8 mouse cellular contexts compared by ENCODE assay signal in genomic region chr8:85379142-85379781, GRCm38 (mm10). TPM values are rescaled to one million over a fixed set of nuclear protein-coding genes. Genes with fewer than 3 reads are reported as not detected.
DNase-seq lines count a peak whose midpoint lies in the region; ATAC-seq and TF ChIP-seq lines count a peak whose summit lies in the region.

No protein-coding gene starts in this region.

- H3K4me2 ChIP-seq in forebrain, embryonic 16.5 days (ENCODE audit: low read length): no peak overlapping the region

- peak overlapping the region; percentile 93 for H3K27ac ChIP-seq in heart, embryonic 10.5 days
- H3K27ac ChIP-seq in forebrain, embryonic 16.5 days (ENCODE audit: low read length): no peak overlapping the region
- no peak overlapping the region for H3K27ac ChIP-seq in thymus, adult 2 months (ENCODE audit: control insufficient read depth, insufficient read depth, low read length)

- no peaks in the 10 kb centered on the region for H3K27me3 ChIP-seq in heart, embryonic 10.5 days (ENCODE audit: insufficient read depth, poor library complexity, severe bottlenecking)
- no peaks in the 10 kb centered on the region for H3K27me3 ChIP-seq in megakaryocyte, embryonic 14.5 days (replicated peaks)
- no peaks in the 10 kb centered on the region for H3K27me3 ChIP-seq in forebrain, embryonic 16.5 days (replicated peaks; ENCODE audit: control insufficient read depth, insufficient read depth, low read length)
- no peaks in the 10 kb centered on the region for H3K27me3 ChIP-seq in thymus, adult 2 months (ENCODE audit: control insufficient read depth, insufficient read depth, low read length)

- no peak for TF ChIP-seq POLR2A in thymus, adult 2 months (IDR thresholded peaks at IDR 0.05; ENCODE audit: control insufficient read depth, extremely low read depth, insufficient read depth, low read length, poor library complexity)

- peaks cover 82% of the 10 kb centered on the region for H3K4me1 ChIP-seq in heart, embryonic 10.5 days
- peaks cover 66% of the 10 kb centered on the region for H3K4me1 ChIP-seq in megakaryocyte, embryonic 14.5 days
- H3K4me1 ChIP-seq in forebrain, embryonic 16.5 days (replicated peaks; ENCODE audit: control insufficient read depth, insufficient read depth, low read length): no peaks in the 10 kb centered on the region
- no peaks in the 10 kb centered on the region for H3K4me1 ChIP-seq in thymus, adult 2 months (replicated peaks; ENCODE audit: control insufficient read depth, insufficient read depth, low read length)

- no peak for TF ChIP-seq CTCF in thymus, adult 2 months (IDR thresholded peaks at IDR 0.05; ENCODE audit: borderline replicate concordance, control insufficient read depth, extremely low read depth, insufficient read depth, low read length, poor library complexity)

- H3K9ac ChIP-seq in forebrain, embryonic 16.5 days (replicated peaks; ENCODE audit: low read depth, low read length): no peak overlapping the region

- peak; percentile 69 for DNase-seq in urinary bladder, postnatal 14 days (ENCODE audit: low spot score)
- DNase-seq in urinary bladder, postnatal 10 days (ENCODE audit: low spot score): no peak
- peak; percentile 94 for DNase-seq in heart, embryonic 10.5 days (ENCODE audit: low spot score)
- DNase-seq in kidney, postnatal 4 days: peak; percentile 65 to 74
- no peak for DNase-seq in thymus, adult 2 months

- WGBS in heart, embryonic 10.5 days: 14% methylated on average over 2 of the region's 2 CpGs
- 39% methylated on average over 2 of the region's 2 CpGs for WGBS in forebrain, embryonic 16.5 days
- WGBS in thymus, adult 2 months: 85% methylated on average over 2 of the region's 2 CpGs

- H3K36me3 ChIP-seq in heart, embryonic 10.5 days: no peaks in the 10 kb centered on the region
- H3K36me3 ChIP-seq in megakaryocyte, embryonic 14.5 days (replicated peaks; ENCODE audit: low read length): no peaks in the 10 kb centered on the region
- H3K36me3 ChIP-seq in forebrain, embryonic 16.5 days (ENCODE audit: control insufficient read depth, insufficient read depth): no peaks in the 10 kb centered on the region
- no peaks in the 10 kb centered on the region for H3K36me3 ChIP-seq in thymus, adult 2 months (ENCODE audit: control insufficient read depth, insufficient read depth, low read length)

- no peaks in the 10 kb centered on the region for H3K9me3 ChIP-seq in heart, embryonic 10.5 days
- H3K9me3 ChIP-seq in megakaryocyte, embryonic 14.5 days: no peaks in the 10 kb centered on the region
- H3K9me3 ChIP-seq in forebrain, embryonic 16.5 days (ENCODE audit: control insufficient read depth, low read length): no peaks in the 10 kb centered on the region

- ATAC-seq in forebrain, embryonic 16.5 days: no peak
- no peak for ATAC-seq in activated CD4-positive, CD25-positive, alpha-beta regulatory T cell, adult 4 months

- H3K4me3 ChIP-seq in heart, embryonic 10.5 days: peak overlapping the region; percentile 52
- H3K4me3 ChIP-seq in megakaryocyte, embryonic 14.5 days (replicated peaks): peak overlapping the region; percentile 3
- H3K4me3 ChIP-seq in forebrain, embryonic 16.5 days (replicated peaks; ENCODE audit: low read length): no peak overlapping the region
- H3K4me3 ChIP-seq in thymus, adult 2 months (ENCODE audit: control insufficient read depth, insufficient read depth, low read length): no peak overlapping the region

RNA-seq across cellular contexts. Expression of gene Mylk3, which starts 6.9 kb away (rescaled TPM):
- 131 and 248 TPM in 2 replicates for polyA plus RNA-seq in heart, embryonic 10.5 days (2016; fragmentation: Nextera tagmentation; extraction: Ambion mirVana)
- polyA plus RNA-seq in megakaryocyte, embryonic 14.5 days (2012; ENCODE audit: insufficient read depth, low replicate concordance): 4.2 TPM in 1 of 2 replicates, not detected in the other
- 0.12 and 0.15 TPM in 2 replicates for polyA plus RNA-seq in forebrain, embryonic 16.5 days (2015; fragmentation: Nextera tagmentation; extraction: Ambion mirVana)
- polyA plus RNA-seq in activated CD4-positive, CD25-positive, alpha-beta regulatory T cell, adult 4 months (2017; shearing (Covaris generic)): not detected
- 0.56 and 9.0 TPM in 2 replicates for polyA plus RNA-seq in thymus, adult 2 months (2012; rRNA removed)

RNA-seq across cellular contexts. Expression of gene 4921524J17Rik, which starts 53.4 kb away (rescaled TPM):
- 61.0 and 64.9 TPM in 2 replicates for polyA plus RNA-seq in heart, embryonic 10.5 days (2016; fragmentation: Nextera tagmentation; extraction: Ambion mirVana)
- polyA plus RNA-seq in megakaryocyte, embryonic 14.5 days (2012; ENCODE audit: insufficient read depth, low replicate concordance): 34.8 TPM in 1 of 2 replicates, not detected in the other
- 71.5 and 83.9 TPM in 2 replicates for polyA plus RNA-seq in forebrain, embryonic 16.5 days (2015; fragmentation: Nextera tagmentation; extraction: Ambion mirVana)
- polyA plus RNA-seq in activated CD4-positive, CD25-positive, alpha-beta regulatory T cell, adult 4 months (2017; shearing (Covaris generic)): 10 to 100 TPM; 68.8 to 82.9 TPM
- 6.6 and 7.2 TPM in 2 replicates for polyA plus RNA-seq in thymus, adult 2 months (2012; rRNA removed)

Comparison
In these comparisons a context has a peak if more than half of its experiments do, and no peak if none do; other contexts are left out.
1. DNase-seq: peak in urinary bladder, postnatal 14 days (single experiment), heart, embryonic 10.5 days (single experiment) and kidney, postnatal 4 days (2 of 2); none in urinary bladder, postnatal 10 days (single experiment) and thymus, adult 2 months (single experiment).
2. H3K4me3 ChIP-seq: peak in heart, embryonic 10.5 days (single experiment) and megakaryocyte, embryonic 14.5 days (single experiment); none in forebrain, embryonic 16.5 days (single experiment) and thymus, adult 2 months (single experiment).
3. RNA of gene Mylk3, which starts 6.9 kb away (polyA plus RNA-seq): 131 to 248 TPM in heart, embryonic 10.5 days; 0.56 to 9.0 TPM in thymus, adult 2 months, 4.2 TPM in megakaryocyte, embryonic 14.5 days, 0.12 to 0.15 TPM in forebrain, embryonic 16.5 days and not detected in activated CD4-positive, CD25-positive, alpha-beta regulatory T cell, adult 4 months; every median in the first group is over 10 times any median in the second.